Mouse (Mus musculus): ENCODE results near the gene Ltb. TPM values are rescaled to one million over a fixed set of nuclear protein-coding genes. Genes with fewer than 3 reads are reported as not detected.

Gene Ltb
- polyA plus RNA-seq, 1 experiment: 0.34 TPM

- TF ChIP-seq POLR2A (IDR thresholded peaks at IDR 0.05; ENCODE audit: borderline replicate concordance, insufficient read depth, low read length) (no peak), CTCF (IDR thresholded peaks at IDR 0.05; ENCODE audit: borderline replicate concordance, insufficient read depth, low read depth, low read length) (no peak)
- no peak overlapping the region for H3K4me3 ChIP-seq (replicated peaks; ENCODE audit: insufficient read depth, low read depth, low read length)
- 68% methylated on average over 12 of the region's 12 CpGs for WGBS
- no peak overlapping the region for H3K27ac ChIP-seq (ENCODE audit: insufficient read depth, low read length)
- H3K27me3 ChIP-seq (ENCODE audit: control insufficient read depth, insufficient read depth, low read length): no peaks in the 10 kb centered on the region
- H3K4me1 ChIP-seq (ENCODE audit: control insufficient read depth, insufficient read depth, low read length): no peaks in the 10 kb centered on the region
- DNase-seq: no peak
These were observed 15.7 kb downstream of the Ltb start for GRCm38 (mm10) chr17:35209785-35210535.

- Histone ChIP-seq H3K4me1 (ENCODE audit: control insufficient read depth, insufficient read depth, low read length) (no peaks in the 10 kb centered on the region), H3K27ac (ENCODE audit: insufficient read depth, low read length) (no peak overlapping the region), H3K27me3 (ENCODE audit: control insufficient read depth, insufficient read depth, low read length) (no peaks in the 10 kb centered on the region), H3K4me3 (replicated peaks; ENCODE audit: insufficient read depth, low read depth, low read length) (no peak overlapping the region)
- 82% methylated on average over 3 of the region's 3 CpGs for WGBS
- no peak for DNase-seq
- TF ChIP-seq CTCF (IDR thresholded peaks at IDR 0.05; ENCODE audit: borderline replicate concordance, insufficient read depth, low read depth, low read length) (no peak), POLR2A (IDR thresholded peaks at IDR 0.05; ENCODE audit: borderline replicate concordance, insufficient read depth, low read length) (no peak)
These were observed 16.4 kb downstream of the Ltb start for GRCm38 (mm10) chr17:35210593-35210992.

- Histone ChIP-seq H3K27me3 (ENCODE audit: control insufficient read depth, insufficient read depth, low read length) (no peaks in the 10 kb centered on the region), H3K4me3 (replicated peaks; ENCODE audit: insufficient read depth, low read depth, low read length) (no peak overlapping the region), H3K27ac (ENCODE audit: insufficient read depth, low read length) (no peak overlapping the region), H3K4me1 (ENCODE audit: control insufficient read depth, insufficient read depth, low read length) (no peaks in the 10 kb centered on the region)
- WGBS: 93% methylated on average over 5 of the region's 5 CpGs
- DNase-seq: no peak
- TF ChIP-seq POLR2A (IDR thresholded peaks at IDR 0.05; ENCODE audit: borderline replicate concordance, insufficient read depth, low read length) (no peak), CTCF (IDR thresholded peaks at IDR 0.05; ENCODE audit: borderline replicate concordance, insufficient read depth, low read depth, low read length) (no peak)
These were observed 18.8 kb downstream of the Ltb start for GRCm38 (mm10) chr17:35213071-35213470.

- no peak overlapping the region for H3K27ac ChIP-seq (ENCODE audit: insufficient read depth, low read length)
These were observed 24.4 kb downstream of the Ltb start for GRCm38 (mm10) chr17:35218516-35219193.

GRCm38 (mm10) chr17:35219601-35220041 is 25.4 kb downstream of the Ltb start:
- TF ChIP-seq POLR2A (IDR thresholded peaks at IDR 0.05; ENCODE audit: borderline replicate concordance, insufficient read depth, low read length) (no peak), CTCF (IDR thresholded peaks at IDR 0.05; ENCODE audit: borderline replicate concordance, insufficient read depth, low read depth, low read length) (no peak)
- Histone ChIP-seq H3K27me3 (ENCODE audit: control insufficient read depth, insufficient read depth, low read length) (no peaks in the 10 kb centered on the region), H3K4me1 (ENCODE audit: control insufficient read depth, insufficient read depth, low read length) (peaks cover 15% of the 10 kb centered on the region), H3K4me3 (replicated peaks; ENCODE audit: insufficient read depth, low read depth, low read length) (no peak overlapping the region), H3K27ac (ENCODE audit: insufficient read depth, low read length) (peak overlapping the region; percentile 46; the same call in 1 of the 2 replicates)
- peak in 1 of 2 experiments; percentile 36 for DNase-seq
- WGBS: 49% methylated on average over 6 of the region's 6 CpGs

More at GRCm38 (mm10) chr17:35218516-35219193, 24.4 kb downstream of the Ltb start:
- Histone ChIP-seq H3K4me1 (ENCODE audit: control insufficient read depth, insufficient read depth, low read length) (peaks cover 15% of the 10 kb centered on the region), H3K4me3 (replicated peaks; ENCODE audit: insufficient read depth, low read depth, low read length) (no peak overlapping the region), H3K27me3 (ENCODE audit: control insufficient read depth, insufficient read depth, low read length) (no peaks in the 10 kb centered on the region)
- WGBS: 83% methylated on average over 18 of the region's 18 CpGs
- TF ChIP-seq CTCF (IDR thresholded peaks at IDR 0.05; ENCODE audit: borderline replicate concordance, insufficient read depth, low read depth, low read length) (no peak), POLR2A (IDR thresholded peaks at IDR 0.05; ENCODE audit: borderline replicate concordance, insufficient read depth, low read length) (no peak)
- DNase-seq: no peak

GRCm38 (mm10) chr17:35220156-35220952 is 26.1 kb downstream of the Ltb start, which contains the start of gene Gm16181:
Gm16181 (plus strand) TSS chr17:35220834.
- TF ChIP-seq POLR2A (IDR thresholded peaks at IDR 0.05; ENCODE audit: borderline replicate concordance, insufficient read depth, low read length) (no peak), CTCF (IDR thresholded peaks at IDR 0.05; ENCODE audit: borderline replicate concordance, insufficient read depth, low read depth, low read length) (no peak)
- Histone ChIP-seq H3K27ac (ENCODE audit: insufficient read depth, low read length) (peak within 1 kb of the TSS; percentile 46; the same call in 1 of the 2 replicates), H3K4me3 (replicated peaks; ENCODE audit: insufficient read depth, low read depth, low read length) (no peak within 1 kb of the TSS), H3K4me1 (ENCODE audit: control insufficient read depth, insufficient read depth, low read length) (peaks cover 15% of the 10 kb centered on the region), H3K27me3 (ENCODE audit: control insufficient read depth, insufficient read depth, low read length) (no peaks in the 10 kb centered on the region)
- WGBS: 66% methylated on average over 28 of the region's 28 CpGs
- no peak for DNase-seq

GRCm38 (mm10) chr17:35222299-35222698 is 28.1 kb downstream of the Ltb start:
- no peaks in the 10 kb centered on the region for H3K27me3 ChIP-seq (ENCODE audit: control insufficient read depth, insufficient read depth, low read length)
- 16% methylated on average over 6 of the region's 6 CpGs for WGBS
- no peak overlapping the region for H3K4me3 ChIP-seq (replicated peaks; ENCODE audit: insufficient read depth, low read depth, low read length)
- DNase-seq: no peak
- H3K27ac ChIP-seq (ENCODE audit: insufficient read depth, low read length): no peak overlapping the region; the same call in 1 of the 2 replicates
- TF ChIP-seq CTCF (IDR thresholded peaks at IDR 0.05; ENCODE audit: borderline replicate concordance, insufficient read depth, low read depth, low read length): no peak
- TF ChIP-seq POLR2A (IDR thresholded peaks at IDR 0.05; ENCODE audit: borderline replicate concordance, insufficient read depth, low read length): no peak
- peaks cover 15% of the 10 kb centered on the region for H3K4me1 ChIP-seq (ENCODE audit: control insufficient read depth, insufficient read depth, low read length)
